Mouse (Mus musculus) myocyte (in vitro differentiated cells): ENCODE data around the gene Mfsd1.

ENCODE experiments used
- E2F4 ChIP-seq: IDR thresholded peaks from one replicate; pipeline ENCODE4 v1.6.1; 2011; ENCODE audit warnings: mild to moderate bottlenecking, control low read depth, moderate library complexity; ENCODE audit not compliant: insufficient read depth
- MAX ChIP-seq: IDR thresholded peaks from one replicate; pipeline ENCODE4 v1.6.1; 2011; ENCODE audit warnings: low read depth, mild to moderate bottlenecking, control low read depth
- POLR2AphosphoS2 ChIP-seq: IDR thresholded peaks from one replicate; pipeline ENCODE4 v1.6.1; 2011; ENCODE audit warnings: low read depth, control low read depth; ENCODE audit not compliant: insufficient read length
- TCF12 ChIP-seq: IDR thresholded peaks from one replicate; pipeline ENCODE4 v1.6.1; 2011; ENCODE audit warnings: mild to moderate bottlenecking, control low read depth; ENCODE audit not compliant: poor library complexity, insufficient read depth, severe bottlenecking
- TCF3 ChIP-seq: IDR thresholded peaks from one replicate; pipeline ENCODE4 v1.6.1; 2011; ENCODE audit warnings: low read depth, control low read depth; ENCODE audit not compliant: insufficient read length
- USF1 ChIP-seq: IDR thresholded peaks from one replicate; pipeline ENCODE4 v1.6.1; 2011; ENCODE audit warnings: low read depth, mild to moderate bottlenecking, control low read depth, moderate library complexity

- TF ChIP-seq TCF12 (no peak), E2F4 (no peak), POLR2AphosphoS2 (no peak), MAX (no peak), TCF3 (no peak), USF1 (no peak)
Observed at GRCm38 (mm10) chr3:67624629-67625028, 42.1 kb downstream of the Mfsd1 start.
